Mouse (Mus musculus) liver, adult 2 months (tissue): Measurements from ENCODE around the gene Tuba4a. TPM values are rescaled to one million over a fixed set of nuclear protein-coding genes. Genes with fewer than 3 reads are reported as not detected.

Experiments
- DNase-seq: peaks from one replicate; pipeline ENCODE4 v3.0.0-alpha.2; 2011; ENCODE audit warnings: low read depth, low spot score; ENCODE audit errors: extremely low read depth
- H3K27ac ChIP-seq: fragments of 200-500 bp; replicated peaks from 2 replicates; pipeline ENCODE4 v1.5.1; 2012; ENCODE audit warnings: low read depth, mild to moderate bottlenecking, control low read depth, inconsistent platforms, low read length; ENCODE audit not compliant: insufficient read depth
- H3K27me3 ChIP-seq: fragments of 200-500 bp; 2 replicates; pipeline ENCODE4 v1.6.1; 2012; ENCODE audit warnings: mild to moderate bottlenecking, moderate library complexity, low read length, inconsistent platforms; ENCODE audit not compliant: control insufficient read depth, insufficient read depth
- H3K36me3 ChIP-seq: fragments of 200-500 bp; 2 replicates; pipeline ENCODE4 v1.6.1; 2012; ENCODE audit warnings: low read length, inconsistent platforms; ENCODE audit not compliant: control insufficient read depth, insufficient read depth
- H3K4me1 ChIP-seq: fragments of 200-500 bp; 2 replicates; pipeline ENCODE4 v1.6.1; 2011; ENCODE audit warnings: low read length; ENCODE audit not compliant: control insufficient read depth, insufficient read depth
- H3K4me3 ChIP-seq: fragments of 200-500 bp; 2 replicates; pipeline ENCODE4 v1.5.1; 2011; ENCODE audit warnings: low read depth, mild to moderate bottlenecking, control low read depth, low read length, moderate library complexity; ENCODE audit not compliant: insufficient read depth
- H3K79me2 ChIP-seq: fragments of 200-500 bp; 2 replicates; pipeline ENCODE4 v1.6.1; 2012; ENCODE audit warnings: inconsistent platforms, mild to moderate bottlenecking, low read length, moderate library complexity; ENCODE audit not compliant: control insufficient read depth, insufficient read depth
- H3K9ac ChIP-seq: fragments of 200-500 bp; 2 replicates; pipeline ENCODE4 v1.6.1; 2012; ENCODE audit warnings: low read depth, mild to moderate bottlenecking, control low read depth, inconsistent platforms, low read length
- CTCF ChIP-seq: fragments of 200-500 bp; IDR thresholded peaks from 2 replicates; pipeline ENCODE4 v1.5.1; 2011; ENCODE audit warnings: low read depth, low read length, control low read depth
- POLR2A ChIP-seq: fragments of 200-500 bp; IDR thresholded peaks from 2 replicates; pipeline ENCODE4 v1.6.1; 2011; ENCODE audit warnings: low read length, control low read depth; ENCODE audit not compliant: insufficient read depth; ENCODE audit errors: extremely low read depth
- WGBS: fragments of 180-500 bp; shearing (Covaris S2); methylation state at CpG from one replicate; pipeline ENCODE4 v1.1.7; 2018; 5-methylcytosine and 5-hydroxymethylcytosine counted together
- polyA plus RNA-seq: library from polyadenylated mRNA; depleted of rRNA; stranded (reverse); fragments of >200 nt; gene quantifications from 2 replicates; pipeline ENCODE4 v1.2.3, GENCODE M21; 2012
- total RNA-seq: library from RNA; depleted of rRNA; stranded (reverse); fragments of >200 nt; gene quantifications from 2 replicates; pipeline ENCODE4 v1.2.3, GENCODE M21; 2014

The Tuba4a gene
- total and polyA plus RNA-seq, 2 experiments: 80.9 to 242 TPM

DNA sequence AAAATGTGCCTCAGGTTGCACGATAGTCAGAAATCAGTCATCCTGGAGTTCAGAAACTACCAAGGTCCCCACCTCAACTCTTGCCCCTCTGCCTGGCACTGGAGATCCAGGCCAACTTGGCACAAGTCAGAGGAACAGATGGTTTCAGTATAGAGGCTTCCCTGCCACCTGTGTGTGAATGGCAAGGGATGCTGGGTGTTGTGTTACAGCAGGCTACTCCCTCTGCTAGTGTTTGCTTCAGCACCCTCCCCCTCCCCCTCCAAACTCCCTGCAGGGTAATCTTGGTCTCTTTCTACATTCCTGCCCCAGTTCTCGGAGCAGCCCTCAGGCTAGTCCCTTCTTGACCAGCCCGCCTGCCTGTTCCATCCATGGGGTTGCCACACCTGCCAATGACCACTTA, 30.8 kb upstream of the Tuba4a start:
- H3K27ac ChIP-seq: no peak overlapping the region
- no peaks in the 10 kb centered on the region for H3K79me2 ChIP-seq
- WGBS: 97% methylated on average over 3 of the region's 3 CpGs

DNA sequence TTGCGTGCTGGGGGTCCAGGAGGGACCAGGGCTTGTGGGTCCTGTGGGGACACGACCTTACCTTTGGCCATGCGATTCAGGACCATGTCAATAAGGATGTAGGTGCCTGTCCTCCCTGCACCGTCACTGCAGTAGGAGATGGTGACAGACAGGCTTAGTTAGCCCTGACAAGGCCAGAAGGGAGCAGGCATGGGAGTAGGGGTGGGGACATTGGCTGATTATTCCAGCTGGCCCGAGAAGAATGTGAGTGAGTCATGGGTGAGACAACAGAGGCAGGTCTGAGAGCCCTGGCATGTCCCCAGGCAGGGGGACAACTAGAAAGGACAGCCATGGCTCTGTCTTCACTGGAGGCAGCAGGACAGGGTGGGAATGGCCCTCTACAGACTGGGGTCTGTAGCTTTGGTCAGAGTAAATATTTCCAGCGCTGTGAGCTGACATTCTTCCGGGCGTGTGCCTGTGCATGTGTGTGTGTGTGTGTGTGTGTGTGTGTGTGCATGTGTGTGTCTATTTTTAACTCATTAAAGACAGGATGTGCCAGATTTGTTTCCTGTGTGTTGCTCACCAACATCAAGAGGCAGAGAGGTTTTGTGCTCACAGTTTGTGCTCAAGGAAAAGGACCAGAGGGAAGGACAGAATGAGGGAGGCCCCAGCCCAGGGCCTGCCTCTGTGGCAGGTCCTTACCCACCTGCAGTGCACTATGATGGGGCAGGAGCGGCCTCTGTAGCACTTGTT, 28.5 kb upstream of the Tuba4a start:
- 49% methylated on average over 9 of the region's 9 CpGs for WGBS

More for the DNA sequence above, 30.8 kb upstream of the Tuba4a start:
- H3K4me3 ChIP-seq: no peak overlapping the region
- no peak for DNase-seq
- no peaks in the 10 kb centered on the region for H3K27me3 ChIP-seq
- H3K4me1 ChIP-seq: peaks cover 2% of the 10 kb centered on the region
- H3K36me3 ChIP-seq: no peaks in the 10 kb centered on the region
- no peak for TF ChIP-seq CTCF
- no peak for TF ChIP-seq POLR2A
- H3K9ac ChIP-seq: no peak overlapping the region

DNA sequence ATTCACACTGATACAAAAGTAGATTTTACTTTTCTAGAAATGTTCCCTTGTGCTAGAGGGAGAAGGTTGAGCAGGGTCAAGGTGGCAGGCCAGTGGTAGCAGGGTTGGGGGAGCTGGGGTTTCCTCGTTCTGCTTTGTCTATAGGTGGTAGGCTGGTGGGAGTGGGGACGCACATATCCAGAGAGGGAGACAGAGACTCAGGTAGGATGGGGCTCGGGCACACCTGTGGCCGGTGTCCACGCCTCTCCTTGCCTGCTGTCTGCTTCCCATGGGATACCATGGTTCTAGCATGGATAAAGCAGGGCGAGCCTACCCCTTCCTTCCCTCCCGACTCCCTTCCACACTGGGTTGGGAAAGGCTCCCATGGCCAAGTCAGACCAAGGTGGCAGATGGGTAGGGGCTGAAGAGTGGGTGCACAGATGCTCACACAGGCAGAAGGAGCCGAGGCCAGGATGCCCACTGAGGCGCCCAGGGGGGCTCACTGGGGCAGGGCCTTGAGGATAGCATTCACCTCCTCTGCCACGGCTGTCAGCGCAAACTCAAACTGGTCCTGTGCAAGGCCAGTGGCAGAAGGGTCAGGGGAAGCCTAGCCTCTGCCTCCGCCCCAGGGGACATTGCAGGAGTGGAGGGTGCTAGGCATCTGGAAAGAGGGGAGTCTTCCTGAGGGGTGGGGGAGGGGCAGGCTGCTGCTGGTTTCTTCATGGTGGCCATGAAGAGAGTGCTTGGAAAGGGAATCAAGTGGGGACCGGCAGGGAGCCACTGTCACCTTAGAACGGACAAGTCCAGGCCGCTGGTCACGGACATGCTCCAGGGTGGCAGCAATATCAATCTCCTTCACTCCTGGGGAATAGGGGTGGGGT, 27.6 kb upstream of the Tuba4a start:
- TF ChIP-seq POLR2A (no peak), CTCF (no peak)
- Histone ChIP-seq H3K4me1 (peaks cover 2% of the 10 kb centered on the region), H3K27ac (no peak overlapping the region), H3K79me2 (no peaks in the 10 kb centered on the region), H3K27me3 (no peaks in the 10 kb centered on the region), H3K36me3 (no peaks in the 10 kb centered on the region), H3K9ac (no peak overlapping the region), H3K4me3 (no peak overlapping the region)
- 88% methylated on average over 16 of the region's 16 CpGs for WGBS
- no peak for DNase-seq

More for the DNA sequence above, 28.5 kb upstream of the Tuba4a start:
- Histone ChIP-seq H3K9ac (no peak overlapping the region), H3K27me3 (no peaks in the 10 kb centered on the region), H3K79me2 (no peaks in the 10 kb centered on the region), H3K27ac (no peak overlapping the region), H3K4me3 (no peak overlapping the region), H3K36me3 (no peaks in the 10 kb centered on the region), H3K4me1 (peaks cover 2% of the 10 kb centered on the region)
- TF ChIP-seq CTCF: no peak
- TF ChIP-seq POLR2A: no peak
- no peak for DNase-seq

DNA sequence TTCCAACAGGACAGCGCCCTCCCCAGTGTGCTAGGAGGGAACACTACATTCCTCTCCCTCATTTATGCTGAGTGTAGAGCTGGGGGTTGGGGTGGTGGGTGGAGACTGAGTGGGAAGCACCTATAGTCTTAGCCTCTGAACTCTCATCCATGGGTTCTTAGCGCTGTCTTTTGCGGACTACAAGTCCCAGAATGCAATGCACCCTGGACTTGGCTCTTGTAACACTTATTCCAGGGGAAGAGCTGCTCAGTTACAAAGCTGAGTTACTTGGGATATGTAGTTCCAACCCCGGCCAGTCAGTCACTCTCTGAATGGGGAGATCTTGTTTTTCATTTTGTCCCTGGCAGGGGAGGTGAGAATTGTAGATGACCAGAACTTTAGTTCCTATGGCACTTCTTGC, 25.2 kb upstream of the Tuba4a start:
- Histone ChIP-seq H3K9ac (no peak overlapping the region), H3K27ac (no peak overlapping the region), H3K4me3 (no peak overlapping the region), H3K36me3 (peaks cover 5% of the 10 kb centered on the region), H3K27me3 (no peaks in the 10 kb centered on the region), H3K79me2 (no peaks in the 10 kb centered on the region), H3K4me1 (no peaks in the 10 kb centered on the region)
- TF ChIP-seq POLR2A: no peak
- TF ChIP-seq CTCF: no peak
- peak; percentile 51 for DNase-seq
- WGBS: 67% methylated on average over 4 of the region's 4 CpGs

DNA sequence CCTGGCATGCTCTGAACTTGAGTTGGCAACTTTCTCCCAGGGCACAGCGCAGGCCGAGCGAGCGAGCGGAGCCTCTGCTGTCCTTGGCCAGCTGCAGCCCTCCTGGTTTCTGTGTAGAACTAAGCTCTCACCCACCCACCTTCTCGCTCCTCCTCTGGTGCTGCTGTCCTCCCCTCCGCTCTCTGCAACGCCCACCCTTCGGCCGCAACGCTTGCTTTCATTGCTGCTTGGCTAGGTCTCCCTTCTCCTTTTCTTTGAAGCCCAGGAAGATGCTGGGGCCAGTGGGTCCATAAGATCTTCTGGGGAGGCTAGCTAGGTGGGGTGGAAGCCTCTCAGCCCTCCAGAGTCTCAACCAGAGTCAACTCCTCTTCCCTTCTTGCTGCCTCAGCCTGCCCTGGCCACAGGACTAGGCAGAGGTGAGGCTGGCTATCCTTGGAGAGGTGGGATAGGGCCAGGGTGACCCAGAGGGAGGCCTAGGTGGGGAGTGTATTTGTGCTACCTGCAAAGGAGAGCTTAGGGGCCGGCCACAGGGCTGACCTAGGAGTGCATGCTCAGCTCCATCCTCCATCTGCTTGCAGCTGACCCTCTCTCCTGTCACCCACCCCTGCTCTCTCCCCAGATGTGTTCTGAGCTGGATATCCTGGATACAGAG, 24.6 kb upstream of the Tuba4a start:
- WGBS: 97% methylated on average over 12 of the region's 12 CpGs
- TF ChIP-seq CTCF: no peak
- no peak for TF ChIP-seq POLR2A
- H3K27ac ChIP-seq: no peak overlapping the region
- DNase-seq: no peak
- no peaks in the 10 kb centered on the region for H3K4me1 ChIP-seq
- H3K4me3 ChIP-seq: no peak overlapping the region
- no peak overlapping the region for H3K9ac ChIP-seq
- H3K27me3 ChIP-seq: no peaks in the 10 kb centered on the region
- peaks cover 8% of the 10 kb centered on the region for H3K36me3 ChIP-seq
- no peaks in the 10 kb centered on the region for H3K79me2 ChIP-seq
